Mouse (Mus musculus): Measurements from ENCODE around the gene Scn4a.
A peak's percentile ranks its signal among the peaks of the same experiment; 100 is the strongest.

The Scn4a gene

DNA sequence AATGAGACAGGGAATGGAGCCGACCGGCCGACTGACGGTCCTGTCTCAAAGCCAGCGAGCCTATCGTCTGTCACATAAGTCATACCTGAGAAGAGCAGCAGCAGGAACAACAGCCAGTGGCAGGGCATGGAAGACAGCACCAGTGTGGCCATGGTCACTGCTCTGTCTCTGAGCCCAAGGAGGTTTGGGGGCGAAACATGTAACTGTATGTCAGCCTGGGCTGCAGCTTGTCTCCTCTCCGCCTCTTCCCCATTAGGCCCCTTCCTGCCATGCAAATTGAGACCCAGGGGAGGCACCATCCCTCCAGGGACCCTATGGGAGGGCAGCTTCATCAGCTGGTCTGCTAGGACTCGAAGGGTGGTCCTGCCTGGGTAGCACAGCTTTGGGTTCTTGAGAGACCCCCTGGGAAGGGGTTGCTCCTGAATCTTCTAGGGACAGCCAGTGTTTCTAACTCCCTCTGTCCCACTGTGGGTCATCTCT, 38.7 kb downstream of the Scn4a start, which contains the start of gene Cd79b:
Cd79b (minus strand) TSS at position 430 of the 480 bp plus-strand sequence.
- DNase-seq (ENCODE audit: low read depth): no peak

DNA sequence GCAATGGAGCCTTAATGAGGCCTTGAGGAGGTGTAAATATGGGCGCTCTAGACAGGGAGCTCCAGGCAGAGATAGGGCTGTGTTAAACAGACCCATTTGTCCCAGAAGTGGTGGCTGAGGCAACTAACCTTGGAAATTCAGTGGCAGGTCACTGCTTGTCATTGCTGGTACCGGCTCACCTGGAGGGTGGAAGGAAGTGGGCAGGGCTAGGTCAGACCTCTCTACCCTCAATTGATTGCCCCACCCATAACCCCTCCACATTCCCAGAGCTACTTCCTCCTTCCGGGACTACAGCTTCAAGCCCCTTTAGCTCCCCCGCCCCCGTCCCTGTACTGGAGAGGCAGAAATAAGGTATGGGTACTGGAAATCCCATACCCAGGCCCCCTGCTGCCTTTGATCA, 39.6 kb downstream of the Scn4a start:
- no peak for DNase-seq (ENCODE audit: low read depth)

DNA sequence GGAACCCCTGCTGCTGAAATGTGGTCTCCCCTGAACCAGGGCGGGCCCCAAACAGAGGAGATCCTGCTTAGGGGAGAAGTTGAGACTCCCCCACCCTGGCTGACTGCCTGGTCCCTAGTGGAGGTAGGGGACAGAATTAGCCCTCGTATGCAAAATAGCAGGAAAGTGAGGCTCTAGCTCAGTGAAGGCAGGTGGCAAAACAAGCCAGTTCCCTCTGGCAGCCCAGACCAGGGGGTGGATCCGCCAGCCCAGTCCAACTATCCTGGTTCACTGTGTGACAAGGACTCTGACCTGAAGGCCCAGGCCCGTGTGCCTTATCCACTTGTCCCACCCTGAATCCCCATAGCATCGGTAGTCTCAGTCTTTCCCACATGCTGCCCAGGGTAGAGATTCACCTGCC, 43.0 kb downstream of the Scn4a start:
- DNase-seq (ENCODE audit: low read depth): no peak

GRCm38 (mm10) chr11:106308162-106308561, 44.9 kb downstream of the Scn4a start:
- no peak for DNase-seq (ENCODE audit: low read depth)

GRCm38 (mm10) chr11:106307432-106307831, 45.7 kb downstream of the Scn4a start:
- no peak for DNase-seq (ENCODE audit: low read depth)

DNA sequence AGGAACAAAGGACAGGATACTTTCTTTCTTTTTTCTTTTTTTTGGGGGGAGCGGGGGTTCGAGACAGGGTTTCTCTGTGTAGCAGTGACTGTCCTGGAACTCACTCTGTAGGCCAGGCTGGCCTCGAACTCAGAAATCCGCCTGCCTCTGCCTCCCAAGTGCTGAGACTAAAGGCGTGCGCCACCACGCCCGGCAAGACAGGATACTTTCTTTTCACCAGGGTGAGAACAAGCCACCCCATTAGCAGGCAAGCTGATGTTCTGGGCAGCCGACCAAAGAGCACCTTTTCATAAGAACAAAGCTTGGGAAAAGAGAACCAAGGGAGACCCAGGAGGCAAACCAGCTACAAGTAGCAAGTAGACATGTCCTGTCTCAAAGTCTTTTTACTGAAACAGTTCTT, 46.3 kb downstream of the Scn4a start:
- DNase-seq (ENCODE audit: low read depth): no peak

DNA sequence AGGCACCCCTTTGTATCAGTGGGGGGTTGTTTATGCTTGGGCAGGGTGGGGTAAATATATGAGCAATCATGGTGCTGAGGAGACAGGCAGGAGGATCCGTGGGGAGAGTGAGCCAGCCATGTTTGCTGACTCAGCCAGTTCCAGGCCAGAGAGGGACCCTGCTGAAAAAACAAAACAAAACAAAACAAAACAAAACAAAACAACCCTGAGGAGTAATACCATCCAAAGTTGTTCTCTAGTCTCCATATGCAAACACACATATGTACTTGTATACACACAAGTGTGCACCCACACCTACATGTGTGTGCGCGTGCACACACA, 47.1 kb downstream of the Scn4a start:
- DNase-seq (ENCODE audit: low read depth): no peak

GRCm38 (mm10) chr11:106305348-106306064, 47.6 kb downstream of the Scn4a start:
- DNase-seq (ENCODE audit: low read depth): no peak

- DNase-seq (ENCODE audit: low read depth): peak; percentile 42
Measured at GRCm38 (mm10) chr11:106302634-106303033, 50.5 kb downstream of the Scn4a start.

- no peak for DNase-seq (ENCODE audit: low read depth)
Measured at GRCm38 (mm10) chr11:106301765-106302164, 51.3 kb downstream of the Scn4a start, which contains the start of gene Gh. TSS of gene Gh (minus strand) at chr11:106301865.

- DNase-seq (ENCODE audit: low read depth): no peak
Measured at GRCm38 (mm10) chr11:106291861-106292260, 61.2 kb downstream of the Scn4a start.

DNA sequence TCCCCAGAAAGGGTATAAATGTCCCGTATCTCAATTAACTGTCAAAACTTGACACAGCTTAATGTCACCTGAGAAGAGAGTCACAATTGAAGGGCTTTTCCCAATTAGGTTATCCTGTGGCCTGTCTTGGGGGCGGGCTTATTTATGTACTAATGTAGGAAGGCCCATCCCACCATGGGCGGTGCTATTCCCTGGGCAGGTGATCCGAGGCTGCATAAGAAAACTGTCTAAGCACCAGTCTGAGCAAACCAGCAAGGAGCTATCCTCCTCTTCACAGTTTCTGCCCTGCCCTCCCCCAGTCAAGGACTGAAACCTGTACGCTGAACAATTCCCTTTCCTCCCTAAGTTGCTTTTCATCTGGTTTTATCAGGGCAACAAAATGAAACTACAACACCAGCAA, 62.7 kb downstream of the Scn4a start:
- DNase-seq (ENCODE audit: low read depth): no peak

DNA sequence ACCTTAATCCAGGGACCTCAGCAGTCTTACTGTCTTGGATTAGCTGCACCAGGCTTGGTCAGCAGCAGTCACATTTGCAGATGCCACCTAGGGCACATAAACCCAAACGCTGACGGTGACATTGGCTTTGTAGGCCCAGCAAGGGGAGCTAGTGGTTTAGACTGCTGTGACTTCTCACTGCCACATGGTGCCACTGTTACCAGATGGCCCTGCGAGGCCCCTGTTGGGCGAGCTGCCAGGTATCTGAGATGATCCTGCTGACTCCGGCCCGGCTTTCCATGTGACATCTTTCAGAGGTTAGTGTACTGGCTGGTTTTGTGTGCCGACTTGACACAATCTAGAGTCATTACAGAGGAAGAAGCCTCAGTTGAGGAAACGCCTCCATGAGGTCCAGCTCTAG, 63.7 kb downstream of the Scn4a start:
- no peak for DNase-seq (ENCODE audit: low read depth)

DNA sequence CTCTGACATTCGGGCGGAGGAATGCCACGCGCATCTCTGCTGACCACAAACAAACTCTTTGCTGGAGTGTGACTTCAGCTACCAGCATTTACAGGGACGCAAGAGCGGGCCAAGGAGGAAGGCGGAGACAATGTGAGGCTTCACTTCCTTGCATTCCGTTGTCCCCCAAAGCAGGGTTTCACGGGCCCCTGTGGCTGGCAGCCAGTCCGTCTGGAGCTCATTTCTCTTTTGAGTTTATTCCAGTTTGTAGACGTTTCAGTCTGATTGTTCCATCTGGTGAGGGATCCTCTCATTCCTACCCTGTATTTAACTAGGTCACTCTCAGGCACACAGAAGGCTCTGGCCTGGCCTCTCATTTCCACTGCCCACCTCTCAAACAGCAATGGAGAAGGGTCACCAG, 66.1 kb downstream of the Scn4a start:
- DNase-seq (ENCODE audit: low read depth): no peak

DNA sequence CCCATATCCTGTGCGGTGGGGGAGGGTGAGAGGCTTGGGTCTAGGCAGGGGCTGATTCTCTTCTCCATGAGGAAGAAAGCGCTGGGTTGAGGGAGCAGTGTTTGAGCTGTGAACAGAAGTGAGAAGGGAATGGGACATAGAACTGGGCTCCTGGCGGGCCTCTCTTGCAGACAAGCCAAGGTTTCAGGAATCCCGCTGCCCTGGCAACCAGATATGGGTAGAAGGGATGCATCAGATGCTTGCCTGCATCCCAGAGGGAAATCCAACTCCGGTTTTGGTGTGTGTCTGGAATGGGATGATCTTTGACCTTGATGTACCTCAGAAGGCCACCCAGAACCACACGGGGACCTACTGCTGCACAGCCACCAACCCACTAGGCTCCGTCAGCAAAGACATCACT, 66.9 kb downstream of the Scn4a start:
- no peak for DNase-seq (ENCODE audit: low read depth)

DNA sequence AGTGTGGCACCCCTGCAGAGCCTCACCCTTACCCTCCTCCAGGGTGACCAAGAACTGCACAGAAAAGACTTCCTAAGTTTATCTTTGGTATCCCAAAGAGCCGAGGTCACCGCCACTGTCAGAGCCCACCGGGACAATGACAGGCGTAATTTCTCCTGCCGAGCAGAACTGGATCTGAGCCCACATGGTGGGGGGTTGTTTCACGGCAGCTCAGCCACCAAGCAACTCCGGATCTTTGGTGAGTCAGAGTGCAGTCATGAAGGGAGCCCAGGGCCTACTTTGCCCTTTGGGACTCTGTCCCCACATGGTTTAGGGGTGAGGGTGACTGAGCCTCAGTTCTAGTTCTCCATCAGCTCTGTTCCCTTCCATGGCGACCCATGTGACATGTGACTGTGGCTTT, 69.0 kb downstream of the Scn4a start:
- no peak for DNase-seq (ENCODE audit: low read depth)

GRCm38 (mm10) chr11:106283371-106283770, 69.7 kb downstream of the Scn4a start:
- no peak for DNase-seq (ENCODE audit: low read depth)

GRCm38 (mm10) chr11:106282452-106282851, 70.6 kb downstream of the Scn4a start:
- DNase-seq (ENCODE audit: low read depth): no peak

DNA sequence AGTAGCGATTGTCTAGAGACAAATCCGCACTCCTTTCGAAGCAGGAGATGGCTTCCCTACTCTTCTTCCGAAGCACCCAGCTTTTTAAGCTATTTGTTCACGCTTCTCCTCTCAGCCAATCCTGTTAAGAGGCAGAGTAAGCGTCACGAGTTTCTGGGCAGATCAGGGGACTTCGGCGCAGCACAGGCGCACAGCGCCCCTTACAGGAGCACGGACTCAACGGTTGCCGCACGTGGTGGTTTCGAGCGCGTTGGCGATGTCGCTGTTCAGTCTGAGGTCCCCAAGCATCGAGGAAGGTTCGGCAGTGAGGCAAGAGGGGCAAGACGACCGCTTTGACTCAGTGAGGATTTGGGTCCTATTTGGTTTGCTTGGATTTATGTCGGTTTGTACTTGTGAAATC, 76.6 kb downstream of the Scn4a start, which contains the start of gene Tcam1:
Tcam1 (plus strand) TSS at position 219 of the 400 bp plus-strand sequence.
- peak; percentile 95 for DNase-seq (ENCODE audit: low read depth)

DNA sequence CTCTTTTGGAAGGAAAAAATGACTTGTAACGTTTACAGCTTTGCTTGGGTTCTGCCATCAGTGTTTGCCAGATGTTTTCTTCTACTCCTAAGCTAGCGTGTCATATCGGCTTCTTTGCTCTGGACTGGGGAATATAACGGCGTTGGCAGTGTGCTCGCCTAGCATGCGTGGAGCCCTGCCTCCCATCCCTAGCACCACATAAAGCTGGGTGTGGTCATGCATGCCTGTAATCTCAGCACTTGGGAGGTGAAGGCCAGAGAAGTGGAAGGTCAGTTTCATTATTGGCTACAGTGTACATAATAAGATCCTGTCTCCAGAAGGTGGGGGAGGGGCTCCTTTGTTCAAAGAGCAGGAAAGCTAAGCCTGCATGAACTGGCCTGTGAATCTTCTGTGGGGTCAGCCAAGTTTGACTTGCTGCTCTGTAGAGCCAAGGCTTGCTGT, 78.1 kb downstream of the Scn4a start:
- DNase-seq (ENCODE audit: low read depth): no peak

- no peak for DNase-seq (ENCODE audit: low read depth)
Measured at GRCm38 (mm10) chr11:106274374-106274773, 78.7 kb downstream of the Scn4a start.

DNA sequence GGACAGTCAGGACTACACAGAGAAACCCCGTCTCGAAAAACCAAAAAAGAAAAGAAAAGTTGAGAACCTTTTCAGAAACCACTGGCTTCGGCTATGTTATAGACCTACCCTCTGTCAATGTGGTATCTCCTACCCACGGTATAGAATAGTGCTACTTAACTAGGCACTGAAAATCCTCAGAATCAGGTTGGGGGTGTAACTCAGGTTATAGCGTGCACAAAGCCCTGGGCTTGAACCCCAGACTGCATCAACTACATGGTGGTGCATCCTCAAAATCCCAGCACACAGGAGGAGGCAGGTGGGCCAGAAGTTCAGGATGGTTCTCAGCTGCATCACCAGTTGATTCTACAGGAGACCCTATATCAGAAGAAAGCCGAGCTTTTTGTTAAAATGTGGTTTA, 79.3 kb downstream of the Scn4a start:
- DNase-seq (ENCODE audit: low read depth): no peak

DNA sequence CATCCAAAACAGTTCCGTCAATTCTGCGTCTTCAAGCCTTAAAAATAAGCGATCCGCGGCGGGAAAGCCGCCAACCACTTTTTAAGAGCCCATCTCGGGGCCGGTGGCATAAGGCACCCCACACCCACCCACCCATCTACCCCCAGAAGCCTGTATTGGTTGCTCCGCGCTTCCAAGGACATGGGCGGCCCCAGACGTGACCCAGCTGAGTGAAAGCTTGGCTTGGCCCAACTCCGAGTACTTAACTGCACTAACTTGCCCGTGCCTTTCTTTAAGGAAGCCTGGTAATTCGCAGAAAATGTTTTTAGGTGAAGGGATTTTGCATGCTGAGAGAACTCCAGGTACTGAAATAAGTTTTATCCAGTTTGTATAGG, 79.8 kb downstream of the Scn4a start:
- no peak for DNase-seq (ENCODE audit: low read depth)

DNA sequence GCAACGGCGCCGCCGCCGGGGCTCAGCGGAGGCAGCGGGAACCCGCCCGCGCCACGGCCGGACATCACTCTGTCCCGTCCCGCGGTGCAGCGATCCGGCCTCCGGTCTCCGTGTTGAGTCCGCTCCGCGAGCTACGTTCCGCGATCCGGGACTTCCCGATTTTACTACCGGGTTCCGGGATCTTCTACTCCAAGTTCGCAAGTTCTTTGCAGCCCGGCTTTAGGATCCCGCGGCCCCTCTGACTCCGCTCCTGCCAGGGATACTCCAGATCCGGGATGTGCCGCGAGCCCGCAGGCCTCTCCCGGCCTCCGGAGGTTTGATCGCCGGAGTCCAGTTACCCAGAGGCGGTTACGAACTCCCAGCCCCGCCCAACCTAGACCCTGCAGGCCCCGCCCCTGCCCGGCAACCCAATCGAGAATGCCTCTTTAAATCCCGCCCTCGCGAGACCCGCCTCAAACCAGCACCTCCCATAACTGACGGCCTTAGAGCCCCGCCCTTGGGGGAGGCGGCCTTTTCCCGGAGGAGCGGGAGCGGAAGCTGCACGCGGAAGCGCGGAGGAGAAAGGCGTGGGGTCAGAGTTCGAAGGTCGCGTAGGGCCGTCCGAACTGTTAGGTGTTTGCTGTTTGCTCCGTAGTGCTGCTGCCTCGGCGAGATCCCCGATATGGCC, 80.3 kb downstream of the Scn4a start, which contains the start of gene Smarcd2:
Smarcd2 (minus strand) TSS at position 329 of the 667 bp plus-strand sequence.
- peak; percentile 97 for DNase-seq (ENCODE audit: low read depth)
